Mouse (Mus musculus) ES-E14 (cell line): ENCODE measurements at regions not wholly inside any gene's neighbourhood (a gene's known extent, or its start where the extent isn't known, plus 50 kb on each side); places are given as distances from the start of the nearest gene placed in this dataset.

Source experiments
- DNase-seq: peaks from one replicate; pipeline ENCODE4 v3.0.0-alpha.2; 2013; ENCODE audit warnings: low read depth, low spot score
- H3K27ac ChIP-seq: 2 replicates; pipeline ENCODE4 v1.5.1; 2012; ENCODE audit warnings: low read depth, mild to moderate bottlenecking, low read length, moderate library complexity, mixed read lengths; ENCODE audit not compliant: poor library complexity, insufficient read depth, severe bottlenecking
- H3K36me3 ChIP-seq: 2 replicates; pipeline ENCODE4 v1.6.1; 2012; ENCODE audit warnings: mild to moderate bottlenecking, low read length, moderate library complexity, mixed read lengths; ENCODE audit not compliant: control insufficient read depth, poor library complexity, insufficient read depth, severe bottlenecking
- H3K4me1 ChIP-seq, 2 experiments: fragments of 150-350 bp in 1 of 2; sonication (generic) in 1 of 2; 2 replicates each; pipeline ENCODE4 v1.6.1; 2012; ENCODE audit warnings: low read length in 2 of 2, mild to moderate bottlenecking in 1 of 2, mixed read lengths in 1 of 2; ENCODE audit not compliant: control insufficient read depth in 2 of 2, insufficient read depth in 2 of 2, poor library complexity in 1 of 2
- H3K4me3 ChIP-seq, 2 experiments: fragments of 150-350 bp in 1 of 2; sonication (generic) in 1 of 2; 2 replicates each; pipeline ENCODE4 v1.5.1; 2012; ENCODE audit warnings: low read length in 2 of 2, low read depth in 1 of 2, mild to moderate bottlenecking in 1 of 2, mixed read lengths in 1 of 2; ENCODE audit not compliant: insufficient read depth in 1 of 2, poor library complexity in 1 of 2, severe bottlenecking in 1 of 2
- H3K9ac ChIP-seq: 2 replicates; pipeline ENCODE4 v1.6.1; 2012; ENCODE audit warnings: low read depth, mild to moderate bottlenecking, low read length, mixed read lengths; ENCODE audit not compliant: poor library complexity, insufficient read depth, severe bottlenecking
- H3K9me3 ChIP-seq: fragments of 150-350 bp; sonication (generic); 2 replicates; pipeline ENCODE4 v1.6.1; 2012; ENCODE audit warnings: low read depth, mild to moderate bottlenecking, low read length; ENCODE audit not compliant: control insufficient read depth, insufficient read depth
- CHD2 ChIP-seq: IDR thresholded peaks from 2 replicates; pipeline ENCODE4 v1.6.1; 2014; ENCODE audit warnings: mild to moderate bottlenecking, low read depth, low read length, inconsistent platforms
- HCFC1 ChIP-seq: IDR thresholded peaks from 2 replicates; pipeline ENCODE4 v1.6.1; 2012; ENCODE audit warnings: low read length, inconsistent platforms, borderline replicate concordance; ENCODE audit not compliant: insufficient read depth
- MAFK ChIP-seq: IDR thresholded peaks from 2 replicates; pipeline ENCODE4 v1.6.1; 2014; ENCODE audit warnings: mild to moderate bottlenecking, low read depth, low read length, inconsistent platforms; ENCODE audit not compliant: insufficient read depth
- ZC3H11A ChIP-seq: IDR thresholded peaks from 2 replicates; pipeline ENCODE4 v1.6.1; 2012; ENCODE audit warnings: low read depth, mild to moderate bottlenecking, inconsistent platforms, low read length, borderline replicate concordance
- ZNF384 ChIP-seq: IDR thresholded peaks from 2 replicates; pipeline ENCODE4 v1.6.1; 2012; ENCODE audit warnings: low read depth, low read length, inconsistent platforms
- in situ Hi-C, 2 experiments: fragments of 600-800 bp; cut with MboI; formaldehyde crosslinking; loops; one replicate each; pipeline ENCODE4 v1.15.1; 2025; ENCODE audit warnings: low sequenced_read_pairs in 2 of 2, inconsistent platforms in 1 of 2; ENCODE audit not compliant: unreplicated experiment in 2 of 2

DNA sequence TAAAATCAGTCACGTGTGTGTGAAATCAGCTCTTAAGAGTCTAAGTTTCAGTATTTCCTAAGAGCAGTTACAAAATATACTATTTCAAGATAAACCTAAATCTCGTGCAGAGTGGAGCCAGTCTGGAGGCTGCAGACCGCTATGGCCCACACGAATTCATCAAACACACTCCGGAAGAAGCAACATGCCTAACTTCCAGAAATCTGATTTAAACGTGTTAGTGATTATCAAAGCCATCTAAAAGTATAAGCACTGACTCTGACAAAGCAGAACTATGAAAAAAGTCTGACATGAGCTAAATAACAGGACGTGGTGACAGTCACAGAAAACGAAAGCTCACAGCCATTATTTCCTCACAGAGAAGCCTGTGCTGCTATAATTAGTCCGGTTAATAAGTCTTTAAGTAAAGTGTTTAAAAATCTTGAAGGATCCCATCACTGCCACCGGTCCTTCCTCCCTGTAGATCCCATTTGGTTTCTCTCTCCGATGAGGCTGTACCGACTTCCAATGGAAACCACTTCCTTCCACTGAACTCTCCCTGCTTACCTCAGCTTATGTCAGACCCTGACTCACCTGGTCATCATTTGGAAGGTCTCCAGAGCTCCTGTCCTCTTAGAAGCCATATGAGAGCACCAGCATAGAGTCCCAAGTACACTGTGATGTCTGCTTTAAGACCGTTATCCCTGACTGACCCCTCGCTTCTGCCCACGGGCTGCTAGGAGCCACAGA lies 189.0 kb upstream of the Mkln1 start:
- Histone ChIP-seq H3K9ac (no peak overlapping the region), H3K27ac (no peak overlapping the region), H3K9me3 (no peaks in the 10 kb centered on the region), H3K36me3 (peaks cover 2% of the 10 kb centered on the region; the same call in 1 of the 2 replicates), H3K4me3 (no peak overlapping the region), H3K4me1 (peaks cover 0 to 1% of the 10 kb centered on the region in 2 experiments; a peak in 1 of 4 replicates)
- in situ Hi-C loops = no loop called here
- TF ChIP-seq HCFC1 (no peak), ZNF384 (no peak), CHD2 (no peak), ZC3H11A (no peak), MAFK (no peak)
- no peak for DNase-seq

DNA sequence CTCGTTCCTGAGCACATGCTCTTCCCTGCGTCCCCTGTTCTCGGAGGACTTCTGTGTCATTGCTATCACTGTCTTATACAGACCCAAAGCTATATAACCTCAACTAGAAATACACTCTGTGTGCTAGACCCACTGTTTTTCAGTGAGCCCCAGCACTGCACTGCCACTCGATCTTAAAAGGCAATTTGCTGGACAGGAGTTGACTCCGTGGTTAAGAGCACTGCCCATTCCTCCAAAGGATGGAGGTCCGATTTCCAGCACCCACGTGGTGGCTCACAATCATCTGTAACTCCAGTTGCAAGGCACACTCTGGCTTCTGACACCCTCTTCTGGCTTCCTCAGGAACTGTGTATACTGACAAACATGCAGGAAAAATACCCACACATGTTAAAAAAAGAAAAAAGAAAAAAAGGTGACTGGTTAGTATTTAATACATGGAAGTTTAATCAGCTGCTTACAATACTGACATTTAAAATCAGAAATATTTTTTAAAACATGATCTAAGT lies 188.3 kb upstream of the Mkln1 start:
- H3K4me1 ChIP-seq = peaks cover 0 to 2% of the 10 kb centered on the region in 2 experiments; a peak in 1 of 4 replicates
- no peak for DNase-seq
- H3K9me3 ChIP-seq = no peaks in the 10 kb centered on the region
- H3K36me3 ChIP-seq = peaks cover 2% of the 10 kb centered on the region; the same call in 1 of the 2 replicates
- in situ Hi-C loops = no loop called here
- no peak overlapping the region for H3K4me3 ChIP-seq
- H3K27ac ChIP-seq = no peak overlapping the region
- no peak for TF ChIP-seq CHD2
- no peak for TF ChIP-seq ZC3H11A
- TF ChIP-seq ZNF384 = no peak
- no peak overlapping the region for H3K9ac ChIP-seq

DNA sequence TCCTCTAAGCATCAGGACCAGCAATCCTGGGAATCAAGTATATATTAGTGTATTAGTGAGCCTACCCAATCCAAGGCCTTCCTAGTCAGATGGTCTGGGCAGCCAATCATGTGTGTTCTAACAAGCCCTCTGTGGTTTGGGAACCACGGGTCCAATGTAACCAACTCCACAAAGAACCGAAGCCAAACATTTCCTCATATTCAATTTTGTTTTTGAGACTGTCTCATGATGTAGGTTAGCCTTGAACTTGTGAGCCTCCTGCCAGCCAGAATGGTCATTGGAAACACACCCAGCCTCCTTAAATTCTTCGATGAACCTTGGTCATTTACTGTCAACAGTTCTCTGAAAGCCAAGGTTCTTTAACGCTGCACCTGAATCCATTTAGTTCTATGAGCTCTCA lies 187.4 kb upstream of the Mkln1 start:
- H3K4me3 ChIP-seq = no peak overlapping the region
- H3K9me3 ChIP-seq = no peaks in the 10 kb centered on the region
- in situ Hi-C loops = no loop called here
- peaks cover 0 to 2% of the 10 kb centered on the region in 2 experiments; a peak in 1 of 4 replicates for H3K4me1 ChIP-seq
- no peak for DNase-seq
- no peak overlapping the region for H3K27ac ChIP-seq
- no peak overlapping the region for H3K9ac ChIP-seq
- H3K36me3 ChIP-seq = peaks cover 2% of the 10 kb centered on the region; the same call in 1 of the 2 replicates
- TF ChIP-seq MAFK = no peak
- no peak for TF ChIP-seq ZNF384
- no peak for TF ChIP-seq HCFC1
- no peak for TF ChIP-seq CHD2
- TF ChIP-seq ZC3H11A = no peak

DNA sequence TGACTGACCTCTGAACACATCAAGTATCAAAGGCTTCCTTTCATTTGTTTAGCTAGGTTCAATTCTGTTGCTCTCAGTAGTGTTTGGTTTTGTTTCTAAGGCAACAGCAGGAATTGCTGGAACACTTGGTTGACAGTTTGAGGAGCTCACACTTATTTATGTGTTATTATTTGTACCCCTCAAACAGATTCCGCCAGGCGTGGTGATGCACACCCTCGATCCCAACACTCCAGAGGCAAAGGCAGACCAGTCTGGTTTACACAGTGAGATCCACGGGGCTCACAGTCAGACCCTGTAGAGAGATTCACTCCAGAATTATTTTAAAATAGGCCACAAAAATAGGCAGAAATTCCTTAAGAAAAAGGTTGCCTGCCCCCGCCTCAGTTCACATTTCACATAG lies 186.9 kb upstream of the Mkln1 start:
- TF ChIP-seq MAFK (no peak), ZNF384 (no peak), CHD2 (no peak), HCFC1 (no peak), ZC3H11A (no peak)
- no peak for DNase-seq
- H3K4me3 ChIP-seq = no peak overlapping the region
- H3K27ac ChIP-seq = no peak overlapping the region
- H3K9me3 ChIP-seq = no peaks in the 10 kb centered on the region
- peaks cover 0 to 2% of the 10 kb centered on the region in 2 experiments; a peak in 1 of 4 replicates for H3K4me1 ChIP-seq
- in situ Hi-C loops = no loop called here
- H3K36me3 ChIP-seq = peaks cover 2% of the 10 kb centered on the region; the same call in 1 of the 2 replicates
- no peak overlapping the region for H3K9ac ChIP-seq

DNA sequence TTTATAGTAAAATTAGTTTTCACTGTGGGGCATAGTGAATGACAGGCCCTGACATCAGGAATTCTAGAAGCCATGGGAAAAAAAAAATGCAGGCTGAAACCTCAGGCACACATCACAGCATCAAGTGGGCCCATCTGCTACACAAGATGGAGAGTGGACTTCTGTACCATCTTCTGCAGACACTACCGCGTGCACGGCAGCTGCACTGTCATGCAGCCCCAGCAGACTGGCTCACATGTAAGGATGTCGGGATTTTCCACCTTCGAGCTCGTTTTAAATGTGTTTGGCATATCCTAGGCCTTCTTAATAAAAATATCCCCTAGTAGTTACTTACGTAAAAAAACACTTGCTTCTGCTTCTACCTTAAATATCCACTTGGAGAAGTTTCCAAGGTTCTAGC lies 186.5 kb upstream of the Mkln1 start:
- H3K9ac ChIP-seq = no peak overlapping the region
- TF ChIP-seq HCFC1 (no peak), ZNF384 (no peak)
- H3K27ac ChIP-seq = no peak overlapping the region
- H3K9me3 ChIP-seq = no peaks in the 10 kb centered on the region
- DNase-seq = no peak
- in situ Hi-C loops = no loop called here
- peaks cover 0 to 4% of the 10 kb centered on the region in 2 experiments; a peak in 1 of 4 replicates for H3K4me1 ChIP-seq
- H3K4me3 ChIP-seq = no peak overlapping the region
- H3K36me3 ChIP-seq = peaks cover 2% of the 10 kb centered on the region; the same call in 1 of the 2 replicates
